Mouse (Mus musculus) kidney, postnatal 14 days (tissue): ENCODE data around the gene Ascc3.

Source experiments
- DNase-seq: peaks from one replicate; pipeline ENCODE4 v3.0.0; 2022; ENCODE audit warnings: mixed read lengths

Gene Ascc3

DNA sequence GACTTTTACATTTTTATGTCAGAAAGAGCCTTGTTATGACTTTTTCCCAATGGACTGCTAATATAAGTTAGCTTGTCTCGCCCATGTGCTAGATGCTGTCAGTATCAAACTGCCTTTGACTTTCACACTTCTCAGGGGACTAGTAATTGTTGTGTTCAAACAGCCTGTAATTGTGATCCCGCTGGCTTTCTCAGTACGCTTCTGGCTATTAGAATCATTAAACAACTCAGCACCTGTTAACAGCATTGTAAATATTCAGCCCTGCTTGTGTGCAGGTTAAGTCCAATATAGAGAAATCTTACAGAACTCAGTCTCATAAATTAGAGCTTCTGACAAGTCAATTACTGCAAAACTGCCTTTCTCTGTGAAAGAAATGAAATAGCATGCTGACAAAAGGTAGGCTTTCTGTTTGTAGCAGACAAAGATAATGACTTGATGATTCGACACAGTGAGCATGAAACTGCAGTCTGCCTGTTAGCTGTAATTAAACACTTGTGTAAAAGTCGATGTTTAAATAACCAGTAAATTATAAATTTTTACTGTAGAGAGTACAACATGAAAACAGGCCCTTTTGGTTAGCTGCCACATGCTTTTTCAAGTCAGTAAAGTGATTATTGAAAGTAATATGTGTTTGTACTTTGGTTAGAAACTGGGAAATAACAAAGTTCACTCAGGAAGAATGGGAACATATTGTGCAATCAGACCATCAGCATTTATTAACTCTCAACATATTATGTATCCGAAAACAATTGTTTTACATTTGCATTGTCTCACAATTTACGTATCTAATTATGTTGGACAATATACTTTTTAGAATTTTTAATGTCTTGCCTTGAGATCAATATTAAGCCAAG, 171.2 kb downstream of the Ascc3 start:
- DNase-seq: peak; percentile 2

DNA sequence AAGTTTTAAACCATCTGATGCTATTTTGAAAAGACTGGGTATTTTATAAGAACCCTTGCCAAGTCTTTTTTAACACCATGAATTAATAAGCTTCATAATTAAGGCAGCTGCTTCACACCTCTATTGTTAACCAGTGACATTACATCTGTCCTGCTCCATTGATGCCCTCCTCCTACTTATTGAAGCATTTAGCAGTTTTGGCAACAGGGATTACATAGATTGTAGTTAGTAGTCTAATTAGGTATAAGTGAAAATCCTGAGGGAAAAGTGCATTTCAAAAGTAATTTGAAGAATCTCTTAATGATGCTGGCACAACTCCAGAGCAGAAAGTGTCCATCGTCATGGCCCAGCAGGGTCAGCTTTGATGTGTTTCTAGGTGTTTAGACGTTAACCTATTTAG, 180.3 kb downstream of the Ascc3 start:
- no peak for DNase-seq

DNA sequence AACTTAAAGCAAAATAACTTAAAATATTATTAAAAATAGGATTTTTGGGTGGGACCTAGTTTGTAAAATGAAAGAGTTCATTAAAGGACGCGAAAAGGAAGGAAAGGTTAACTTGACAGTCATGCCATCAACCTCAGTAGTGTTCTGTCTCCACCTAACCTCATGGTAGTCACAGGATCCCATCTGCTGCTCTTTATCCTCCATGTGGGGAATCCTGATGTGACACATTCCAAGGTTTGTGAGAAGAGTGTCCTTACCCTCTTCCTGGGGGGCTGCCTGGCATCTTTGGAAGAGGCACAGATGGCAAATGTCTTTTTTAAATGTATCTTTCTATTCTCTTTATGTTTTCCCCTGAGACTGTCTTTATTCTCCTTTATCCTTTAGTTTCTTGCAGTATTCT, 181.4 kb downstream of the Ascc3 start:
- no peak for DNase-seq

DNA sequence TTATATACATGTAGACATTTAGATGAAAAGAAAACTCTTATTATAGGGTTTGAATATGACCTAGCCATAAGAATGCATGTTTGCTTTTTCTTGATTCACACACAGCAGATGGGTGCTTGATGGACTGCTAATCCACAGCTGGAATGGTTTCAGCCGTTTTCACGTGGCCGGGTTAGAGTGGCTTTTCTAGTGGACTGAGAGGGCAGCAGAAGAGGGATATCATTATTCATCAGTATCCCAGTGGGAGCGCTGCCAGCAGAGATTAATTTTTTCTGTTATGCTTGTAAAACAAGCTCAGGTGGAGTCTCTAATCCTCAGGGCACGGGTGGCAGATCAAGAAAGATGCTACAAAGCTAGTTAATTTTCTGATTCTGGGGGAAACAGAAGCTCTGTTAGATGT, 200.4 kb downstream of the Ascc3 start:
- DNase-seq: no peak

DNA sequence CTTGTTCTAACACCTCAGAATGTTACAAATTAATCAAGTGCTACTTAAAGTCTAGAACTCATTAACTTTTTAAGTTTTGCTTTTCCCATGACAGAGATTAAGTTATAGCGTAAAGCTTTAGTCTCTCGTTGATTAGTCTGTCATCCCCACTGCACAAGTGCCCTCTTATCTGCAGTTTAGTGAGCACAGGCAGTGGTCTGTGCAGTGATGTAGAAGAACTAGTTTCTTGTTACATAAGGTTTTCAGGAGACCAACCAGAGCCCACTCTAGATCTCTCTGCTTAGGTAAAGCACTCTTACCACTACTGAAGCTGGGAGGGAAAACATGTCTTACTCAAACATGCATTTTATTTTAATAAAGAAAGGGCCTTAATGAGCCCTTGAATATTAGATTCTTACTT, 209.1 kb downstream of the Ascc3 start:
- peak; percentile 21 for DNase-seq

DNA sequence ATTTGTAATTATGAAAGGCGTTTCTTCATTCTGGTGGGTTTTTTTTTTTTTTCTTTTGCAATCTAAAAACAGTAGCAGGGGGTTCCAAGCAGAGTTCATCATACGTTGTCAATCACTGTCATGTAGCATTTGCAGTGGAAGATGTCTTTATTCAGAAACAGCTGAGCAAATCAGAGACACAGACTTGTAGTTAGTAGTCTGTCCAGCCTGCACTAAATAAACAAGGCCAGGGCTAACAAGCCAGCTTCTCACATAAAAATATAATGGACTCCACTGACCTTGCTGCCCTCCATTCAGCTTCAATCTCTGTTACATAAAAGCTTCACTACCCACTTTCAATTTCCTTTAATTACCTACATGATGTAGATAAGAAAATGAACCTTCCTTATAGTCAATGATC, 209.9 kb downstream of the Ascc3 start:
- no peak for DNase-seq

DNA sequence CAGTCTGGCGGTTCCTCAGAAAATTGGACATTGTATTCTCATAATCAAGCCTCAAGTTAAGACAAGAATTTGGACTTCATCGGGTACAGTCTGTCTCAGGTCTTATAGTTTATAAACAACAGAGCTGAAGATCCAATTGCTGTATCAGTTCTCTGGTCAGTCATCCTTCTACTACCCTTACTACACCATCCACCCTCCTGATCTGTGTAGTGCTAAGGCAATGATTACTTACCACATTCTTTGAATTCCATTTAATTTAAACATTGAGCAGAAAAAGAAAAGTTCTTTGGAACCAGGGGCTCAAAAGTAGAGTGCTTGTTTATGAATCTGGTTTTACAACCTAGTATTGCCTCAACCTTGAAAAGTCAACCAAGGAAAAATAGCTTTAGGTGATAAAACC, 213.7 kb downstream of the Ascc3 start:
- DNase-seq: no peak

DNA sequence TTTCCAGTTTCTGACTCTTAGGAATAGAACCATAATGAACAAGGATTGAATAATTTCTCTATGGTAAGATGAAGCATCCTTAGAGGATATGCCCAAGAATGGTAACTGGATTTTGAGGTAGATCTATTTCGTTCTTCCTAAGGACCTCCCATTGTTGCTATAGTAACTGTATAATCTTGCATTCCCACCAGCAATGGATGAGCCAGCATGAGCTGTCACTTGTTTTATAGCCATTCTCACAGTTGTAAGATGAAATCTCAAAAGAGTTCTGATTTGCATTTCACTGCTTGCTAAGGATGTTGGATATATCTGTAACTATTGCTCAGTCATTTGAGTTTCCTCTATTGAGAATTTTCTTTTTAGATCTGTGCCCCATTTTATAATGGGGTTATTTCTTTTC, 229.9 kb downstream of the Ascc3 start:
- no peak for DNase-seq

DNA sequence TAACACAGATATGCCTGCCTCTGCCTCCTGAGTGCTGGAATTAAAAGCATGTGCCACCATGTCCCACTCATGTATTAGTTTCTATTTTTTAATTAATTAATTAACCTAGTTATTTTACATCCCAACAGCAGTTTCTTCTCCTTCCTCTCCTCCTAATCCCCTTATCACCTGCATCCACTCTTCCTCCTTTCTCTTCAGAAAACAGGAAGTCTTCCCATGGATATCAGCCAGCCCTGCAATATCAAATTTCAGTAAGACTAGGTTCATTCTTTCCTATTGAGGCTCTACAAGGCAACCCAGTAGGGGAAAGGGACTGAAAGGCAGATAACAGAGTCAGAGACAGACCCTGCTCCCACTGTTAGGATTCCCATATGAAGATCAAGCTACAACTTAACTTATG, 234.4 kb downstream of the Ascc3 start:
- DNase-seq: no peak

DNA sequence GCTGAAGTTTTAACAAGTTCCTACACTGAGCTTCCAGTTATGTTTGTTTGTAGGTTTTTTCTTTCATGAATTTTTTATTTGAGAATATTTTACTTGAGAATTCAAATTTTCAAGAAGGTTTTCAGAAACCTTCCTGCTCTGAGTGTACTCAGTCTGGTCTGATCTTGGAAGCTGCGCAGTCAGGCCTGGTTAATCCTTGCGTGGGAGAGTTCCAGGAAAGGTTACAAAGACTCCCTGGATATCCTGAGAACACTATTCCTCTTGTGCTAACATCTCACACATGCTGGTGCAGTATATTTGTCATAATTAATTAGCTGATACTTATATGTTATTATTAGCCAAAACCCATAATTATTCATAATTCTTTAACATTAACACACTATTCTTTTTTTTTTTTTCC, 242.1 kb downstream of the Ascc3 start:
- no peak for DNase-seq

DNA sequence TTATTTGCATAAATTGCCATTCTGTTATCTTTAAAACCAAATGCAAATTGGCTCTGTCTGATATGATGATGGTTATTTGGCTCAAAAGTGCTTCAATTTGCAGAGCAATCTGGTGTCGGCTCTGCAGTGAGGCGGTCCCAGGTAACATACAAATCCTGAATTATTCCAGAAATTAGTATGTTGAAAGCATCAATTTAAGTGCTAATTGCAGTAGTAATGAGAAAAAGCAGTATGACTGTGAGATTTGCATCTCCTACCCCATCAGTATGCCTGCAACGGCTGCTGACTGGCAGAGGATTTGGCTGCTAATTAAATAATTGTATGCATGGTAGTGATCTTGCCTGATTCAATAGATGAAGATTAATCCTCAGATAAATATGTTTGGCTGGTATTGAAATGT, 250.9 kb downstream of the Ascc3 start:
- DNase-seq: no peak

DNA sequence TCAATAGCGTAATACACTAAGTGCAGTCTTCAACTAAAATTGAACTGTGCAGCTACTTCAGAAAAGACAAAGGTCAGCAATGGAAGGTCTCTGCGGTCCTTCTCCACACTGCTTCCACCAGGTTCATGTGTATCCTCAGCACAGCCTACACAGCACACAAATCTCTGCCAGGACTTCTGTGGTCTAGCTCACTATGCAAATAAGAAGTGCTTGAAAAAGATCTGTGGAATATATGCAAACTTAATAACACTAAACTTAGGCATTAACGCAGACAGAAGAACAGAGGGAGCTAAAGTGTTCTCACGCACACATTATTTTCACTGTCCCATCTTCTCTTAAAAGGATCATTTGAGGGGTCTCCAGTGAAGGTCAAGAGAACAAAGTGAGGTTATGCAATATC, 275.7 kb downstream of the Ascc3 start:
- DNase-seq: peak; percentile 24

DNA sequence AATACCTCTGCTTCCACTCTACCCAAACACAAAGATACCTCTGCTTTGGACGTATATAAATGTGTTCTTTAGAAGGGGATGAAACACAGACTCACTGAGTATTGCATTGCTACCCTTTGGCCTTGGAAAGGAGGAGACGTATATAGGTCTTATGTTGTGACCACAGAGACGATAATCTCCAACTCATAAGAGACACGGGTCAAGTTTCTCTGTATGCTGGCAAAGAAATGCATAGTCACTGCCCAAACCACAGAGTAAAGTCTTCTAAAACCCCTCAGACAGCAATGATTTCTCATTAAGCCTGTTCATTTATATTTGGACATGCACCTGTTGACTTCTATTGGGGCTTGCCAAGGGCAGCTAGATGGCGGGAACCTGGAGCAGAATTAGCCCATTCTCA, 284.5 kb downstream of the Ascc3 start:
- no peak for DNase-seq

DNA sequence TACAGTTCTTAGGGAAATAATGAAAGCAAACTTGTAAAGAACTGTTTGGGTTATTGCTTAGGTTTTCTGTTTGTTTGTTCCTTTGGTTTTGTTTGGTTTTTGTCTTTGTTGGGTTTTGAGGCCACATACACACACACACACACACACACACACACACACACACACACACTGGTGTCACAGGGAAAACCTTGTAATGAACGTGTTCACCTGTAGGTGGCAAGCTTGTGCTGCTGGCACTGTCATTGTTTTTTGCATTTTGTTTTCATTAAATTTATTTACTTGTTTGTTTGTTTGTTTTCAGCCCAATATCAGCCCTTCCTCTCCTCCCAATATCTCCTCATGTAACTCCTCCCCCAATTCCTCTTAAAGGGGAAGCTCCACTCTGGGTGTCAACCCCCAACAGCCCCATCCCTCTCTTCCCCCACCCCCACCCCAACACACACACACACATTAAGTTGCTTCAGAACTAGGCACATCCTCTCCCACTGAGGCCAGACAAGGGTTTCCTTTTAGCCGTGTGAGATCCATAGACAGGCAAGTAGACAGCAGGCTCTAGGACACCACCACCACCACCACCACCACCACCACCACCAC, 289.1 kb downstream of the Ascc3 start:
- peak; percentile 41 for DNase-seq

DNA sequence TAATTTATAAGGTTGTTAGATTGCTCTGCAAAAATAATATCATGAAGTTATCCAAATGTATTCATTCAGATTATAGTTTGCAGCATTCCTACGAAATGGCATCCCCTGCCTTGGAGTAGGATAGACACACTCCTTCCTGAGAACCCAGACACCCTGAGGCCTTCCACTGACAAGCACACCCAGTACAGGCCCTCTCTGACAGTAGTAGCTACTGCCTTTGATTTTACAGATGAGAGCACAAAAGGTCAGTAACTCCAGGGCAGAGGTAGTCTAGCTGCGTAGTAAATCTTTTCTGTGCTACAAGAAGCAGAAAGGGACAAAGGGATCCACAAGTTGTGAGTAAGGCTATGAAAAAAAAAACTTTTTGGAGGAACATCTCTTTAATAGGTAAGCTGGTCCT, 289.9 kb downstream of the Ascc3 start:
- DNase-seq: no peak

DNA sequence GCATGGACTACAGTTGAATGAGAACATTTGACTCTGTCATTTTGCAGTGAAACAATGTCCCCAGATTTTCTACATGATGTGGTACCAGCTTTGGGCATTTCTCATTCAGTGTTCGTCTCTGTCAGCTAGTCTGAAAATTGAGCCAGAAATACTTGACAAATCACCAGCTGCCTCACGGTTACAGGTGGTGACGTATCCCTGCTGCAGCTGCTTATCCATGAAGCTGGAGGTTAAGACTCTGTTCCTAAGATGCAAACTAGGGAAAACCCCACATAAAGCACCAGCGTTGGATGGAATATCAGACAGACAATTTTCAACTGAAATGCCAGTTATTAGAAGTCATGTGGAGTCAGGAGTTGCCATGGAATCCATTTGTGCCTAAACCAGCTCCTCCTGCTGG, 293.8 kb downstream of the Ascc3 start:
- no peak for DNase-seq

DNA sequence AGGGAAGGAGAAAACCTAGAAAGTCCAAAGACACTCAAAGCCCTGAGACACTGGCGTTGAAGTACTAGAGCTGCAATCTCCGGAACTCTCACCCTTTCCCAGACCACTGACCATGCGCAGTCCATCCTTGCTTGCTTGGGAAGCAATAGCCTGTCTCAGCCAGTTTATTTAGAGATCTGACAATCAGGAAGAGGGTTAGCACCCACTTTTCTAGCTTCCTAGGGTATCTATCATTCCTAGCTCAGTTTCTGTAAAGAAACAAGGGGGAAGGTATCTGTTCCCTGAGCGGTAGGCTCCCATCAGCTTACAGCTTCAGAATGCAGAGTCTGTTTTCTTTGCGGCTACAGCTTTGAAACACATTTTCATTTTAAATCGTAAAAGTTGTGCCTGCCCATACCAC, 298.2 kb downstream of the Ascc3 start:
- DNase-seq: no peak

DNA sequence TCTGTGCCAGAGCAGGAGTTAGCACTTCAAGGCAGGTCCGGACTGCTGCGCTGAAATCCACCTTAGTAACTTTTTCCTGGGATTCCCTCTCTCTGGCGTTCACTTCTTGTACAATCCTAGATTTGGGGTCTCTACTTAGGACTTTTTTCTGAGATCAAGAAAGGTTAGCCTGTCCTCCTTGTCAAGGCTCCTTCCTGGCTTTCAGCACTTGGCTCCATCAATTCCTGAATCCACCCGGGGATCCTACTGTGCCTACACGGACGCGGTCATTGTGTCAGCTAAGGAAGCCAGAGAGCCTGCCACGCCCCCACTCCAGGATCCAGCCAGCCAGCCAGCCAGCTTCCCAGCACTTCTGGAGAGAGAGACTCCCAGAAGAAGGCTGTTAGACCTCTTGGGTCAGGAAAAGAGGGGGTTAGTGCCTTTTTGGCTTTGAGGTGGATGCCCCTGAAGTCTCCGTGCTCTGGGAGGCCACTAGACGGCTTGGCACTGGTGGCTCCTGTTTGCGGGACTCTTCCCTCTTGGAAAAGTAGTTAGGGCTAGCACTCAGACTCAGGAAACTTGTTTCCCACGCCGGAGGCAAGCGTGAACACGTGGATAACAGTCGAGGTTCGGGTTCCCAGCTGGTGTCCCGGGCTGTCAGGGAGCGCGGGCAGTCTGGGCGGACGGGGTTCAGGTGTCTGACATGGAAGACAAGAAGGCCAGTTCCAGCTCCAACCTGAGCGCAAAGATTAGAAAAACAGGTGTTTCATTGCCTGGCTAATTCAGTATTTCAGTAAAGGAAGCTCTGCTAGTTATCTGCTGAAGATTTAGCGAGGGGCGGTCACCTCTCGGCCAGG, 299.6 kb downstream of the Ascc3 start:
- peak; percentile 45 for DNase-seq

DNA sequence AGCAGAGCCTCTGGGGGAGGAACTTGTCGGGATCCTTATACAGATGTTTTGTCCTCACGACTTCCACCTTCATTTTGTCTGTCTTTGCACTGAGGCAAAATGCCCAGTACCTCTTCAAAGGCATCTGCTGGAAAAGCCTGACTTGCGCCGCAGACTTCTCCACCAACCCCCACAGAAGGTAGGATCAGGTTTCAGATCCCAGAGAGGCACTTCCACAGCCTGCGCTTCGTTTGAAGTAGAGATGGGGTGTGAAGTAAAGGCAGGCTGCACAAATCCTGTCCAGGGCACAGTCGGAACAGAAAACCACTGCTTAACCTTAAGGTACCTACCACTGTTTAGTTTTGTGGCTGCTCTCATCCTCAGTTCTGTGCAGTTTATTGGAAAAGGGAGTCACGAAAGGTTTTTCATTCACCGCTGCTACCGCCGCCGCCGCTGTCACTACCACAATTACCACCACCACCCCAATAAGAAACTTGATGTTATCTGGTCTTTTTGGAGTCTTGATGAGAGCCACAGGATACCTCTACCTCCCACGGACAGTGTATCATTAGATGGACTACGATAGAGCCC, 300.4 kb downstream of the Ascc3 start:
- DNase-seq: peak; percentile 42

DNA sequence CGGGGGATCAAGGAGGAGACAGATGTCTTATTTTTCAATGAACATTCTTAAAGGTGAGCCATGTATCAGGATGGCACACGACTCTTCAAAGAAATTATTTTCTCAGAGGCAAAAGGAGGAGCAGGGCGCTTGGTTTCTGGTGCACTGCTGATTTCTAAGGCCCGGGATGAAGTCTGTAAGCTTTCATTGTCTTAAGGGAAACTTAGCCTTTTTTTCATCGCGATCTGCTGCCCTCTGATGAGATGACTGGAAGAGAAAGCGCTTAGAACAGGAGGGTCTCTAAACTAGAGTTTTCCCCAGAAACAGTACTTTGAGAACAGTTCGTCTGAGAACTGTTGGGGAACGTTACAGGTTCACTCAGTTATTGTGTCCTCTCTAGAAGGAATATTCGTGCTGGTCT, 301.1 kb downstream of the Ascc3 start:
- no peak for DNase-seq

DNA sequence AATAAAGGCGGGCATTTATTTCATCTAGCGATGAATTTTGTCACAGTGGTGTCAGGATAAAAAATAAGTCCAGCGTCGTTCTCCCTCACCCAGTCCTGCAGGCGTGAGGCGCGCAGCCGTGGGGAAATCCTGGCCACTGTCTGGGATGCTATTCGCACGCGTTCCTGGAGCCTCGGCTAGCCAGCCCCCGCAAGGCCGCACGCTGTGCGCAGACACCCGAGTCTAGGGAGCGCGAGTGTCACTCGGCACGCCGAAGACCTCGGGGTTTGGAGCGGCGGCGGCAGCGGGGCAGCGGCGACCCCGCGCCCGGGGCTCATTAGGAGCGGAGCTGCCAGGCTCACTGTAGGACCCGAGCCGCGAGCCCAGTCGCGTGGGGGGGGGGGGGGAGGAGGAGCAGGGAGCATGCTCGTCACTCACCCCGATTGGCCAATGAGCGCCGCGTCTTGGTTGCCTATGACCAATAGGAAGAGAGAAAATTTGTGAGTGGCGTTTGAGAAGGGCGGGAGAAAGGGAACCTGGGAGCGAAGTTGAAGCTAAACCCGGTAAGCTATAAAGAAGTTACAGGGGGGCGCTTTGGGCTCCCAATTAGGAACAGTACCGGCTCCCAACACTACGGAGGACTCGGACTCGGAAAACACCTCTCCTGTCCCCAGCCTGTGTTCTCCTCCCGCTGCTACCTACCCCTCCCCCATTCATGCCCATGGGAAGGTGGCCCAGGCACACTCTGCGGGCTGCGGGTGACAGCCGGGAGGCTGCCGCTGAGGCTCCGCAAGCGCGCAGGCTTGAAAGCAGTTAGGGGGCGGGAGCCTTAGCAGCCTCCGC, 301.9 kb downstream of the Ascc3 start, which contains the start of gene Sim1:
Sim1 (plus strand) TSS at position 585 of the 822 bp plus-strand sequence.
- peak; percentile 91 for DNase-seq

DNA sequence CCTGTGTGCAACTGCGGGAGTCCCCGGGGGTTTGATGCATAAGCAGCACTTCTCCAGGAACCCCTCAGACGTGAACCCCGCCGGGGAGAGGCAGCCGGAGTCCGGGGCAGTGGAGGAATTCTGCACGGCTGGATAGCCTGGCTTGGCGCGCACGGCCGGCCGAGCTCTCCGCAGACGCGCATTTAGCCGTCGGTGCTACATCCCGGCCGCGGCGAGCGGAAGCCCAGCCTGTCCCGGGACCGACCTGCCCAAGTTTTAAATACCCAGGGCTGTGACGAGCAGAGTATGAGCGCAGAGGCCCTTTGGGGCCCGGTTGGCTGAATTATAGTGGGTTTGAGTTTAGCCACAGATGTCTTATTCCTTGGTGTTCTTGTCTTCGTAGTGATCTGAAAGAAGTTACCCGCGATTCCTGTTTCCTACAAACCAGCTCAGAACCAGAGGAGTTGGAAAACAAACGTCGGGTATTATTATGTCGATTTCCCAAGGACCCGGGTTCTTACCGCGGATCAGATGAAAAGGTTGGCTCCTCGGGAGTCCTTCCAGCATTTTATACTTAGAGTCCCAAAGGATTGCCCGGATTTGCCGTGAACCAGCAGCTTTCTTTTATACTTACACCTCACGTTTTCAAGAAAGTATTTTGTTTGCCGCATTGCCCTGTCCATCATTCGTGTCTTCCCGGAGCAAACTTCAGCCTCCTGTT, 302.8 kb downstream of the Ascc3 start:
- DNase-seq: peak; percentile 38
